20 mouse cellular contexts compared by ENCODE assay signal in the genomic region with DNA sequence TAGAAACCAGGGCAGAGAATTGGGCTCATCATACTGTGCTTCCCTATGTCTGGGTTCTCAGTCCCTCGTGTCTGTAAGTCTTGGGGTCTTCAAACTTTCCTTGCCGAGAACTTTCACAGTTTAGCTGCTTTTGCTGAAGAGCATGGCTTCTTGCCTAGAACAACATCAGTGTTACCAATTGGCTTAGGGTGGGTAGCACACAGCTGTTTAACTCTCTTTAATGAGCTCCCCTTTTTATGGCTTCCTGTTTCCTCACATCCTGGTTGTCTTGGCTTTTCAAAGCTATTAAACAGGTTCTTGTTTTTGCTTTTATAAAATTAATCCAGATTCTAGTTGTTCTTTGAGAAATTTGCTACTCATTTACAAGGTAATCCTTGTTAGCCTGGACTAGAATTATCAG.
"Had no signal": no experiment of that assay in that cellular context is flagged by ENCODE, and none has a peak within 500 bp of the region (broad histone marks: within the 10 kb centered on the region; RNA-seq: fewer than 3 reads in every experiment).

No protein-coding gene starts in this region.

- H3K27me3 ChIP-seq: liver, embryonic 15.5 days; midbrain, embryonic 12.5 days; neural tube, embryonic 13.5 days; neural tube, embryonic 15.5 days; stomach, embryonic 15.5 days had no signal

- DNase-seq: liver, postnatal 0 days; lung, embryonic 14.5 days; lung, postnatal 10 days; lung, postnatal 4 days; midbrain, embryonic 14.5 days; retina, postnatal 1 day; right cerebral cortex, adult 18-20 months; right cerebral cortex, postnatal 25 days; right cerebral cortex, postnatal 4 days; thymus, postnatal 14 days; thymus, postnatal 36 days had no signal

- H3K9ac ChIP-seq: liver, embryonic 15.5 days; liver, postnatal 0 days; lung, embryonic 14.5 days; midbrain, embryonic 12.5 days; neural tube, embryonic 13.5 days; neural tube, embryonic 15.5 days; stomach, embryonic 15.5 days had no signal

- H3K4me1 ChIP-seq: liver, embryonic 15.5 days; midbrain, embryonic 10.5 days; midbrain, embryonic 12.5 days; neural tube, embryonic 13.5 days; neural tube, embryonic 15.5 days; stomach, embryonic 15.5 days had no signal

- H3K9me3 ChIP-seq: liver, embryonic 15.5 days; midbrain, embryonic 10.5 days; midbrain, embryonic 12.5 days; neural tube, embryonic 13.5 days; neural tube, embryonic 15.5 days; stomach, embryonic 15.5 days had no signal

- H3K4me2 ChIP-seq: liver, embryonic 15.5 days; lung, embryonic 14.5 days; midbrain, embryonic 12.5 days; neural tube, embryonic 13.5 days; neural tube, embryonic 15.5 days; stomach, embryonic 15.5 days had no signal

- H3K27ac ChIP-seq: liver, embryonic 15.5 days; midbrain, embryonic 10.5 days; midbrain, embryonic 12.5 days; neural tube, embryonic 13.5 days; neural tube, embryonic 15.5 days; stomach, embryonic 15.5 days; stomach, postnatal 0 days had no signal

- H3K4me3 ChIP-seq: liver, embryonic 15.5 days; midbrain, embryonic 10.5 days; midbrain, embryonic 12.5 days; myocyte; neural tube, embryonic 13.5 days; neural tube, embryonic 15.5 days; stomach, embryonic 15.5 days had no signal

- H3K36me3 ChIP-seq: liver, embryonic 15.5 days; midbrain, embryonic 10.5 days; midbrain, embryonic 12.5 days; neural tube, embryonic 13.5 days; neural tube, embryonic 15.5 days; stomach, embryonic 15.5 days had no signal

- ATAC-seq: liver, postnatal 0 days; midbrain, embryonic 16.5 days had no signal
